1 mouse cellular context compared by ENCODE assay signal in genomic region chr4:134348545-134348944, GRCm38 (mm10).
TF ChIP-seq lines count a peak whose summit lies in the region.

No protein-coding gene starts in this region.

TF ChIP-seq in MEL, 35 proteins besides CTCF, POLR2A, EP300 and RAD21 (continued from another document):
- TF ChIP-seq E2F4 (IDR thresholded peaks at IDR 0.05; ENCODE audit: borderline replicate concordance, low read depth, low read length) = no peak
- TF ChIP-seq SIN3A (IDR thresholded peaks at IDR 0.05; ENCODE audit: low read length) = no peak
- no peak for TF ChIP-seq MXI1 (IDR thresholded peaks at IDR 0.05; ENCODE audit: low read depth, low read length)
- no peak for TF ChIP-seq MYB (IDR thresholded peaks at IDR 0.05; ENCODE audit: low read depth, low read length)
- TF ChIP-seq KAT2A (conservative IDR thresholded peaks at IDR 0.05; ENCODE audit: low read depth, low read length) = no peak
TF ChIP-seq in MEL: peak in this region for 0.
